In the genomic region with DNA sequence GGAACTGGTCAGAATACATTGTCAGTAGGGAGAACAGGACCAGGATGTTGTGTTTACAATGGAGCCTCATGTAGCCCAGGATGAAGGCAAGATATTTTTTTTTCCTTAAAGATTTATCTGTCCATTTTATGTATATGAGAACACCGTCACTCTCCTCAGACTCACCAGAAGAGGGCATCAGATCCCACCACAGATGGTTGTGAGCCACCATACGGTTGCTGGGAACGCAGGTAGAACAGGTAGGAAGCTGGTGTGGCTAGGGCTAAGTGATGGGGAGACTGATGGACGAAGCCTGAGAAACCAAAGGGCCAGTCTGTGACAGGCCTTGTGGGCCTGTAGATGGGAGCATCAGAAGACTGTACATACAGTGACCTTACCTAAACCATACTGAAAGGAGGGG, we compare ENCODE assay signal across 14 mouse cellular contexts.
"Had no signal": no experiment of that assay in that cellular context is flagged by ENCODE, and none has a peak within 500 bp of the region (broad histone marks: within the 10 kb centered on the region; RNA-seq: fewer than 3 reads in every experiment).

No protein-coding gene starts in this region.

- H3K9me3 ChIP-seq: kidney, embryonic 15.5 days; limb, embryonic 13.5 days; midbrain, embryonic 13.5 days; neural tube, embryonic 13.5 days; stomach, embryonic 15.5 days had no signal

- H3K27me3 ChIP-seq: kidney, embryonic 15.5 days; limb, embryonic 13.5 days; midbrain, embryonic 13.5 days; neural tube, embryonic 13.5 days; stomach, embryonic 15.5 days had no signal

- ATAC-seq: midbrain, embryonic 13.5 days had no signal

- H3K4me2 ChIP-seq: kidney, embryonic 15.5 days; limb, embryonic 13.5 days; liver, embryonic 11.5 days; midbrain, embryonic 13.5 days; neural tube, embryonic 13.5 days; stomach, embryonic 15.5 days had no signal

- H3K27ac ChIP-seq: kidney, embryonic 15.5 days; limb, embryonic 13.5 days; midbrain, embryonic 13.5 days; neural tube, embryonic 13.5 days; stomach, embryonic 15.5 days had no signal

- DNase-seq: kidney, adult 18-20 months; kidney, postnatal 25 days; layer of hippocampus, adult 9-11 months; lung, adult 18-20 months; retina, postnatal 1 day; right cerebral cortex, postnatal 4 days; spleen, adult 18-20 months; thymus, postnatal 4 days had no signal

- H3K9ac ChIP-seq: kidney, embryonic 15.5 days; limb, embryonic 13.5 days; midbrain, embryonic 13.5 days; neural tube, embryonic 13.5 days; stomach, embryonic 15.5 days had no signal

- H3K4me3 ChIP-seq: kidney, embryonic 15.5 days; limb, embryonic 13.5 days; midbrain, embryonic 13.5 days; neural tube, embryonic 13.5 days; stomach, embryonic 15.5 days had no signal

- H3K4me1 ChIP-seq: kidney, embryonic 15.5 days; limb, embryonic 13.5 days; midbrain, embryonic 13.5 days; neural tube, embryonic 13.5 days; stomach, embryonic 15.5 days had no signal
